Mouse (Mus musculus) neural tube, embryonic 15.5 days (tissue): Measurements from ENCODE around the gene Arhgap31. TPM values are rescaled to one million over a fixed set of nuclear protein-coding genes. Genes with fewer than 3 reads are reported as not detected.

Source experiments
- ATAC-seq: fragments of 200-750 bp; cut with Nextera tagmentation; 2 replicates; pipeline ENCODE4 v1.8.0; 2017; ENCODE audit warnings: mild to moderate bottlenecking, moderate TSS enrichment, moderate library complexity; ENCODE audit not compliant: low FRiP score
- H3K27ac ChIP-seq: fragments of 300-500 bp; sonication (generic); replicated peaks from 2 replicates; pipeline ENCODE4 v1.5.1; 2015; ENCODE audit warnings: mild to moderate bottlenecking, inconsistent platforms
- H3K27me3 ChIP-seq: fragments of 300-500 bp; sonication (generic); replicated peaks from 2 replicates; pipeline ENCODE4 v1.6.1; 2015; ENCODE audit warnings: inconsistent platforms
- H3K36me3 ChIP-seq: fragments of 300-500 bp; sonication (generic); 2 replicates; pipeline ENCODE4 v1.6.1; 2015; ENCODE audit warnings: inconsistent platforms
- H3K4me1 ChIP-seq: fragments of 300-500 bp; sonication (generic); 2 replicates; pipeline ENCODE4 v1.6.1; 2015; ENCODE audit warnings: inconsistent platforms
- H3K4me2 ChIP-seq: fragments of 300-500 bp; sonication (generic); 2 replicates; pipeline ENCODE4 v1.6.1; 2015; ENCODE audit warnings: inconsistent platforms, mild to moderate bottlenecking, moderate library complexity
- H3K4me3 ChIP-seq: fragments of 300-500 bp; sonication (generic); replicated peaks from 2 replicates; pipeline ENCODE4 v1.5.1; 2015; ENCODE audit warnings: mild to moderate bottlenecking, inconsistent platforms
- H3K9ac ChIP-seq: fragments of 300-500 bp; sonication (generic); replicated peaks from 2 replicates; pipeline ENCODE4 v1.6.1; 2015; ENCODE audit warnings: mild to moderate bottlenecking, inconsistent platforms
- H3K9me3 ChIP-seq: fragments of 300-500 bp; sonication (generic); replicated peaks from 2 replicates; pipeline ENCODE4 v1.6.1; 2016; ENCODE audit warnings: inconsistent platforms
- WGBS: fragments of 180-500 bp; shearing (Covaris S2); methylation state at CpG from one replicate; pipeline ENCODE4 v1.1.7; 2015; ENCODE audit warnings: mixed read lengths; 5-methylcytosine and 5-hydroxymethylcytosine counted together
- polyA plus RNA-seq: library from polyadenylated mRNA; unstranded; fragments of >200 nt; fragmentation: Nextera tagmentation; extraction: Ambion mirVana; gene quantifications from 2 replicates; pipeline ENCODE4 v1.2.1, GENCODE M21; 2015

The Arhgap31 gene
- polyA plus RNA-seq, 1 experiment from 2014 or later = 5.9 TPM

DNA sequence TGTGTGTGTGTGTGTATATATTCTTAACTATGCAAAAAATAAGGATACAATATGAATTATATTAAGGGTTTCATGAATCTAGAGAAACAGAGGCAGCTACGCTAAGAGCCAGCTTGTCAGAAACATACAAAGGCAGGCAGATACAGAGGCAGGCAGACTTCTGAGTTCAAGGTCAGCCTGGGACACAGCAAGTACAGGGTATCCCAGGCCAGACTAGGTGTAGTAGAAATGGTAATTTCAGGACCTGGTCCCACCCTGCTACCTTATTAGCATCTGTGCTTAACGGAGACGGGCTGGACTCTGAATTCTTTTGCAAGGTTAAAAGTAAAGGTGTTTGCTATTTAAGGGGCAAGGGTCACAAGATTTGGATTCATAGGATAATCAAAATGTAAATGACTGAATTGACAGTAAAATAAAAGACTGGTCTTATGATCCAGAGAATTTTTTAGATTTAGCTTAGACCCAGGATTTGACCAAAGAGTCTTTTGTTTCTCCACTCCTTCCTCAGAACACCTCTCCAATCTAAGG lies 154.8 kb downstream of the Arhgap31 start, which contains the start of gene Tmem39a:
Tmem39a (plus strand) TSS at position 478 of the 528 bp plus-strand sequence.
- Histone ChIP-seq H3K27ac (no peak within 1 kb of the TSS), H3K36me3 (no peaks in the 10 kb centered on the region), H3K4me2 (no peak within 1 kb of the TSS), H3K9me3 (no peaks in the 10 kb centered on the region), H3K4me1 (peaks cover under 1% of the 10 kb centered on the region; the same call in 1 of the 2 replicates), H3K27me3 (peaks cover 34% of the 10 kb centered on the region), H3K4me3 (no peak within 1 kb of the TSS), H3K9ac (no peak within 1 kb of the TSS)
- 84% methylated on average over 3 of the region's 3 CpGs for WGBS
- no peak for ATAC-seq

DNA sequence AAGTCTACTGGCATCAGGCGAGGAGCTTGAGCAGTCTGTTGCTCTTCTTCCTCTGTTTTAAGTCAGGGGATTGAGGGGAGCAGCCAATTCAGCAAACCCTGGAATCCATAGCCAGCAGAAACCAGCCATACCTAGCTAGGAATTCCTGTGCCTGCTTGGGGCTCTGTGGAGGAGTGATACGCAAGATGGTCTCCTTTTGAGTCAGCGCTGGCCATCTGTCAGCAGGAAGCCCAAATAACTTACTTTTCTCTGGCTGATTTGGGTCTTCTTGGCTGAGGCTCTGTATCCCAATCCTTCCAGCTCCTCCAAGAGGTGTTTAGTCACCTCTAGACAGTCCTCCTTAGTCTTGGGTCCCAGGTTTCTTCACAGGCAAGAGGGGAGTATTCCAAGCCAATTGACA lies 157.1 kb downstream of the Arhgap31 start:
- Histone ChIP-seq H3K4me1 (no peaks in the 10 kb centered on the region), H3K27me3 (peaks cover 42% of the 10 kb centered on the region), H3K27ac (no peak overlapping the region), H3K9ac (no peak overlapping the region), H3K36me3 (no peaks in the 10 kb centered on the region), H3K9me3 (no peaks in the 10 kb centered on the region), H3K4me2 (no peak overlapping the region), H3K4me3 (no peak overlapping the region)
- WGBS = 82% methylated on average over 3 of the region's 3 CpGs
- ATAC-seq = no peak

DNA sequence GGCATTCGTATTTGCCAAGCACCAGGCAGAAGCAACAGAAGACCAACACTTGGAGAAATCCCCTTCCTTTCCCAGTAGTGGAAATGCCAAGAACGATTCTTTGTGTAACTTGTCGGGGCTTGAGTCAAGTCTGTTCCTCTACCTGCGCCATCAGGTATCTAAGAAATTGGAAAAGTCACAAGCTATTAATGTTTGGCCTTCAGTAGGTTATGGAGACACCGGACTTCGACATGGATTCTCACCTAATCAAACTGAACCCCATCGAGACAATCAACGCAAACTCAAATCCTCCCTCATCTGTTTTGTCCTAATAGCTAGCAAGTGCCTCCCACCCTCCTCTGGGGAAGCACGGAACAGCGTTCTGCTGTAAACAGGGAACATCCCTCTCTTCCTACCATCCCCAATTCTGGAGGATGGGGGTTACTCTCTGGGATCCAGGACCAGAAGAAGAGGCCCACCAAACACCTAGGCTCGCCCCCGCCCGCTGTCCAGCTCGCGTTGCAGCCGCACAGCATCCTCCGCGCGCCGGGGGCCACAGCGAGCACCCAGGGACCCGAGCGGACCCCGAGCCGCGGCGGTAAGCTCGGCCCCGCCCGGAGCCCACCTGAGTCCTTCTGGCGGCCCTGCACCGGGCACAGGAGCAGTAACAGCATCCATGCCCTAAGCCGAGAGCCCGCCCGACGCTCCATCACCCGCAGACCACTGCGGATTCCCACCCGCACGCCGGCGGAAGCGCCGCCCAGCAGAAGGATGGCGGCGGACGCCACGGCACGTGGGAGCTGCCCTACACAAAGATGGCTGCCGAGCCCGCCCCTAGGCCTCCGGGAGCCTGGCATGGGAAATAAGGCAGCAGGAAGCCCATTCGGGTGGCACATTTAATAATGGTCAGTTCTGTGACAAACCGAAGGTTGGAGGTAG lies 163.3 kb downstream of the Arhgap31 start, which contains the start of gene Poglut1:
Poglut1 (minus strand) TSS at position 780 of the 918 bp plus-strand sequence.
- H3K9ac ChIP-seq = peak within 1 kb of the TSS; percentile 96
- peak within 1 kb of the TSS; percentile 97 for H3K4me3 ChIP-seq
- peak within 1 kb of the TSS; percentile 73 for H3K4me2 ChIP-seq
- peak within 1 kb of the TSS; percentile 89 for H3K27ac ChIP-seq
- H3K36me3 ChIP-seq = peaks cover 9% of the 10 kb centered on the region
- H3K27me3 ChIP-seq = peaks cover 16% of the 10 kb centered on the region
- H3K4me1 ChIP-seq = peaks cover 19% of the 10 kb centered on the region
- WGBS = 2% methylated on average over 51 of the region's 54 CpGs
- no peaks in the 10 kb centered on the region for H3K9me3 ChIP-seq
- peak; percentile 97 for ATAC-seq

Other genes starting within 250 kb of the Arhgap31 start
- gene Timmdc1, start 190.6 kb downstream of the Arhgap31 start, polyA plus RNA-seq = 33.4 and 34.8 TPM in 2 replicates
- 53.2 and 54.3 TPM in 2 replicates for gene Poglut1, start 163.0 kb downstream of the Arhgap31 start, polyA plus RNA-seq
- 38.6 and 50.7 TPM in 2 replicates for gene Tmem39a, start 154.6 kb downstream of the Arhgap31 start, polyA plus RNA-seq
- gene B4galt4, start 29.0 kb upstream of the Arhgap31 start, polyA plus RNA-seq = 32.4 and 36.3 TPM in 2 replicates
- gene Upk1b, start 87.1 kb upstream of the Arhgap31 start, polyA plus RNA-seq = 0.97 and 2.2 TPM in 2 replicates
- not detected in 2 replicates for gene 4930435E12Rik, start 115.5 kb upstream of the Arhgap31 start, polyA plus RNA-seq
- 3.1 and 3.4 TPM in 2 replicates for gene Igsf11, start 179.4 kb upstream of the Arhgap31 start, polyA plus RNA-seq